Mouse (Mus musculus) embryonic facial prominence, embryonic 10.5 days (tissue): ENCODE results near the gene Pla1a. TPM values are rescaled to one million over a fixed set of nuclear protein-coding genes. Genes with fewer than 3 reads are reported as not detected.

Experiments used
- DNase-seq: peaks from one replicate; pipeline ENCODE4 v3.0.0-alpha.2; 2017; ENCODE audit warnings: low spot score
- H3K27ac ChIP-seq: fragments of 300-500 bp; sonication (generic); replicated peaks from 2 replicates; pipeline ENCODE4 v1.5.1; 2016; ENCODE audit warnings: mild to moderate bottlenecking
- H3K27me3 ChIP-seq: fragments of 300-500 bp; sonication (generic); replicated peaks from 2 replicates; pipeline ENCODE4 v1.6.1; 2016; ENCODE audit warnings: low read depth, mild to moderate bottlenecking; ENCODE audit not compliant: poor library complexity, severe bottlenecking
- H3K36me3 ChIP-seq: fragments of 300-500 bp; sonication (generic); replicated peaks from 2 replicates; pipeline ENCODE4 v1.6.1; 2016; ENCODE audit warnings: mild to moderate bottlenecking, moderate library complexity
- H3K4me1 ChIP-seq: fragments of 300-500 bp; sonication (generic); 2 replicates; pipeline ENCODE4 v1.6.1; 2016
- H3K4me3 ChIP-seq: fragments of 300-500 bp; sonication (generic); 2 replicates; pipeline ENCODE4 v1.5.1; 2016; ENCODE audit warnings: mild to moderate bottlenecking, moderate library complexity
- H3K9me3 ChIP-seq: fragments of 300-500 bp; sonication (generic); 2 replicates; pipeline ENCODE4 v1.6.1; 2016; ENCODE audit warnings: mild to moderate bottlenecking
- WGBS: fragments of 180-500 bp; shearing (Covaris S2); methylation state at CpG from one replicate; pipeline ENCODE4 v1.1.7; 2016; 5-methylcytosine and 5-hydroxymethylcytosine counted together
- polyA plus RNA-seq: library from polyadenylated mRNA; unstranded; fragments of >200 nt; fragmentation: Nextera tagmentation; extraction: Ambion mirVana; gene quantifications from 2 replicates; pipeline ENCODE4 v1.2.1, GENCODE M21; 2016

Gene Pla1a
- polyA plus RNA-seq, 1 experiment from 2014 or later = not detected

- Histone ChIP-seq H3K9me3 (no peaks in the 10 kb centered on the region), H3K27ac (no peak overlapping the region), H3K27me3 (no peaks in the 10 kb centered on the region), H3K4me3 (no peak overlapping the region), H3K36me3 (no peaks in the 10 kb centered on the region), H3K4me1 (peaks cover 7% of the 10 kb centered on the region; the same call in 1 of the 2 replicates)
- WGBS = 44% methylated on average over 3 of the region's 3 CpGs
- DNase-seq = no peak
These were observed 35.7 kb upstream of the Pla1a start for GRCm38 (mm10) chr16:38468706-38469018.

- H3K36me3 ChIP-seq = no peaks in the 10 kb centered on the region
- WGBS = 75% methylated on average over 8 of the region's 8 CpGs
- no peak for DNase-seq
These were observed 35.2 kb upstream of the Pla1a start for GRCm38 (mm10) chr16:38467917-38468705.

GRCm38 (mm10) chr16:38467091-38467916, 34.4 kb upstream of the Pla1a start:
- Histone ChIP-seq H3K27me3 (no peaks in the 10 kb centered on the region), H3K27ac (no peak overlapping the region), H3K4me3 (no peak overlapping the region), H3K9me3 (no peaks in the 10 kb centered on the region), H3K36me3 (no peaks in the 10 kb centered on the region), H3K4me1 (peaks cover 7% of the 10 kb centered on the region; the same call in 1 of the 2 replicates)
- no peak for DNase-seq
- 91% methylated on average over 13 of the region's 13 CpGs for WGBS

More at GRCm38 (mm10) chr16:38467917-38468705, 35.2 kb upstream of the Pla1a start:
- H3K27ac ChIP-seq = no peak overlapping the region
- no peaks in the 10 kb centered on the region for H3K27me3 ChIP-seq
- no peak overlapping the region for H3K4me3 ChIP-seq
- H3K4me1 ChIP-seq = peaks cover 7% of the 10 kb centered on the region; the same call in 1 of the 2 replicates
- no peaks in the 10 kb centered on the region for H3K9me3 ChIP-seq

- H3K4me1 ChIP-seq = 0 out of 2 replicates have a peak, but pooled peaks cover 4% of the 10 kb centered on the region
- H3K9me3 ChIP-seq = no peaks in the 10 kb centered on the region
- H3K4me3 ChIP-seq = no peak overlapping the region
- 86% methylated on average over 4 of the region's 4 CpGs for WGBS
- H3K27me3 ChIP-seq = no peaks in the 10 kb centered on the region
- no peak overlapping the region for H3K27ac ChIP-seq
- no peaks in the 10 kb centered on the region for H3K36me3 ChIP-seq
- no peak for DNase-seq
These were observed 33.1 kb upstream of the Pla1a start for GRCm38 (mm10) chr16:38466089-38466488.

- Histone ChIP-seq H3K4me1 (no peaks in the 10 kb centered on the region), H3K27ac (no peak overlapping the region), H3K27me3 (no peaks in the 10 kb centered on the region), H3K4me3 (no peak overlapping the region), H3K36me3 (no peaks in the 10 kb centered on the region), H3K9me3 (no peaks in the 10 kb centered on the region)
- DNase-seq = no peak
- 88% methylated on average over 5 of the region's 5 CpGs for WGBS
These were observed 30.4 kb upstream of the Pla1a start for GRCm38 (mm10) chr16:38463305-38463704.

- no peak for DNase-seq
- H3K4me3 ChIP-seq = no peak overlapping the region
- no peaks in the 10 kb centered on the region for H3K4me1 ChIP-seq
- 88% methylated on average over 7 of the region's 7 CpGs for WGBS
- no peaks in the 10 kb centered on the region for H3K36me3 ChIP-seq
- H3K27me3 ChIP-seq = no peaks in the 10 kb centered on the region
- H3K9me3 ChIP-seq = no peaks in the 10 kb centered on the region
- H3K27ac ChIP-seq = no peak overlapping the region
These were observed 29.2 kb upstream of the Pla1a start for GRCm38 (mm10) chr16:38462161-38462560.

GRCm38 (mm10) chr16:38461749-38462148, 28.8 kb upstream of the Pla1a start:
- no peaks in the 10 kb centered on the region for H3K9me3 ChIP-seq
- DNase-seq = no peak
- H3K27ac ChIP-seq = no peak overlapping the region
- 89% methylated on average over 8 of the region's 8 CpGs for WGBS
- no peak overlapping the region for H3K4me3 ChIP-seq
- H3K27me3 ChIP-seq = no peaks in the 10 kb centered on the region
- no peaks in the 10 kb centered on the region for H3K36me3 ChIP-seq
- 0 out of 2 replicates have a peak, but pooled peaks cover 2% of the 10 kb centered on the region for H3K4me1 ChIP-seq

- H3K27me3 ChIP-seq = no peaks in the 10 kb centered on the region; the same call in 1 of the 2 replicates
- H3K4me3 ChIP-seq = no peak overlapping the region
- no peak overlapping the region for H3K27ac ChIP-seq
- 0 out of 2 replicates have a peak, but pooled peaks cover 3% of the 10 kb centered on the region for H3K4me1 ChIP-seq
- 94% methylated on average over 4 of the region's 4 CpGs for WGBS
- no peaks in the 10 kb centered on the region for H3K9me3 ChIP-seq
- no peak for DNase-seq
- no peaks in the 10 kb centered on the region for H3K36me3 ChIP-seq
These were observed 27.0 kb upstream of the Pla1a start for GRCm38 (mm10) chr16:38459990-38460389.

- no peaks in the 10 kb centered on the region for H3K36me3 ChIP-seq
- no peak overlapping the region for H3K4me3 ChIP-seq
- 0 out of 2 replicates have a peak, but pooled peaks cover 3% of the 10 kb centered on the region for H3K4me1 ChIP-seq
- WGBS = 78% methylated on average over 6 of the region's 6 CpGs
- no peaks in the 10 kb centered on the region for H3K9me3 ChIP-seq
- no peak for DNase-seq
- H3K27me3 ChIP-seq = no peaks in the 10 kb centered on the region; the same call in 1 of the 2 replicates
- no peak overlapping the region for H3K27ac ChIP-seq
These were observed 25.8 kb upstream of the Pla1a start for GRCm38 (mm10) chr16:38458600-38459280.

GRCm38 (mm10) chr16:38456812-38457567, 24.0 kb upstream of the Pla1a start:
- no peaks in the 10 kb centered on the region for H3K9me3 ChIP-seq
- H3K4me1 ChIP-seq = peaks cover 8% of the 10 kb centered on the region
- no peaks in the 10 kb centered on the region; the same call in 1 of the 2 replicates for H3K27me3 ChIP-seq
- WGBS = 64% methylated on average over 11 of the region's 11 CpGs
- no peaks in the 10 kb centered on the region for H3K36me3 ChIP-seq
- no peak overlapping the region for H3K27ac ChIP-seq
- no peak overlapping the region for H3K4me3 ChIP-seq
- no peak for DNase-seq

- no peak for DNase-seq
These were observed 22.8 kb upstream of the Pla1a start, which contains the start of gene Cd80 for GRCm38 (mm10) chr16:38455511-38456418. Gene Cd80 (plus strand): TSS chr16:38455561.

More at GRCm38 (mm10) chr16:38455511-38456418, 22.8 kb upstream of the Pla1a start, which contains the start of gene Cd80:
- no peaks in the 10 kb centered on the region; the same call in 1 of the 2 replicates for H3K27me3 ChIP-seq
- H3K36me3 ChIP-seq = peaks cover 1% of the 10 kb centered on the region; the same call in 1 of the 2 replicates
- WGBS = 73% methylated on average over 17 of the region's 17 CpGs
- no peak within 1 kb of the TSS for H3K27ac ChIP-seq
- H3K9me3 ChIP-seq = no peaks in the 10 kb centered on the region
- H3K4me1 ChIP-seq = peaks cover 19% of the 10 kb centered on the region
- no peak within 1 kb of the TSS for H3K4me3 ChIP-seq
